Mouse (Mus musculus) megakaryocyte, embryonic 14.5 days (primary cell): ENCODE measurements at regions not wholly inside any gene's neighbourhood (a gene's known extent, or its start where the extent isn't known, plus 50 kb on each side); places are given as distances from the start of the nearest gene placed in this dataset.

Experiments used
- FLI1 ChIP-seq: IDR thresholded peaks from 2 replicates; pipeline ENCODE4 v1.6.1; 2012; ENCODE audit warnings: low read length, inconsistent platforms, mixed read lengths
- GATA1 ChIP-seq: IDR thresholded peaks from 3 replicates; pipeline ENCODE4 v1.6.1; 2012; ENCODE audit warnings: mixed read lengths, low read length, inconsistent platforms, borderline replicate concordance

GRCm38 (mm10) chr13:53726031-53726430 lies 253.2 kb upstream of the Msx2 start:
- TF ChIP-seq GATA1 = no peak
- no peak for TF ChIP-seq FLI1
